Mouse (Mus musculus): ENCODE measurements around the gene Rad51c. TPM values are rescaled to one million over a fixed set of nuclear protein-coding genes. Genes with fewer than 3 reads are reported as not detected.
"Not testable (repeated sequence)": the region's sequence is repeated elsewhere in the genome, so short reads cannot be mapped to it uniquely, and the experiment has no call there.

Rad51c gene
- total and polyA plus RNA-seq, 2 experiments from 2014 or later: 2.6 to 4.0 TPM

DNA sequence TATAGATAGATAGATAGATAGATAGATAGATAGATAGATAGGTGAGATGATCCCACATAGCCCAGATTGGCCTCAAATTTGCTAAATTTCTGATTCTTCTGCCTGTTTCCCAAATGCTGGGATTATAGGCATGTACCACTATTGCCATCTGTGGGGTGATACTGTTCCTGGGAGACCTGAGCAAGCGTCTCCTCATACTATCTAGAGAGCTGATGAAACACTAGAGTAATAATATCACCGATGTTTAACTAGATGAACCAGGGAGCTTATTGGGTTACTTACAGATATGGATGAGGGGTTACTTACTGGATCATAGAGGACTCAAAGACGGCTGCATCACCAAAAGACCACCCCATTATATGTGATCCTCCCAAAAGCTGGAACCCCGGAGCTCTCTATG is 24.6 kb upstream of the Rad51c start:
- Histone ChIP-seq H3K9ac (no peak overlapping the region), H3K9me3 (ENCODE audit: low read length) (no peaks in the 10 kb centered on the region), H3K4me2 (ENCODE audit: low read depth) (no peak overlapping the region), H3K27ac (ENCODE audit: low read depth, low read length) (no peak overlapping the region), H3K27me3 (ENCODE audit: insufficient read depth, low read length) (no peaks in the 10 kb centered on the region), H3K36me3 (ENCODE audit: insufficient read depth) (no peaks in the 10 kb centered on the region), H3K4me1 (ENCODE audit: insufficient read depth) (no peaks in the 10 kb centered on the region), H3K4me3 (ENCODE audit: low read depth, low read length) (no peak overlapping the region)
- ATAC-seq (no peak), DNase-seq (no peak)
- WGBS: 80% methylated on average over 4 of the region's 4 CpGs
- TF ChIP-seq CTCF (IDR thresholded peaks at IDR 0.05; ENCODE audit: low read depth): no peak

DNA sequence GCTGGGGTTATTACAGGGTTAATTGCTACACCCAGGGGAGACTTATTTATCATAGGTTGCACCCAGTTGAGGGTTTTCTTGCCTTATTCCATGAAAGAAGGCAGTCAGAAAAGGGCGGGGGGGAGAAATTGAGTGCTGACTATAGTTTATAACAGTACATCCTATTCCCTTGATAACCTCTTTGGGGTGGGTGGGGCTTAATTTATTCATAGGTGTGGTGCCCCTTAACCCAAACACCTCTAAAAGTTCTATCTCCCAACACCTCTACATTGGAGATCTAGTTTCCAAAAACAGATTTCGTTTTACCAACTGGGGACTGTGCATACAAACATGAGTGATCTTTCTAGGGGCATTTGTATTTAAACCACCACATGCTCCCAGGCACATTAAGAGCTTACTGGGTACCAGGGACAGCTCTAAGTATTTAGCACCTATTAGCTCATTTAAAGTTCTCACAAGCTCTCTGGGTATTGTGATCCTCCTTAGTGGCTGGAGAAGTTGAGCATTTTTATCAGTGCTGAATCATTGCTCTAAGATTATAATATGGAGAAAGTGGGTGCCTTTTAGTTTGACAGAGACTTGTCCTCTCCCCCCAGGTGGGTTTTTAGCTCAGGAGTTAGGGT is 23.4 kb upstream of the Rad51c start:
- Histone ChIP-seq H3K9ac (no peak overlapping the region), H3K9me3 (ENCODE audit: low read length) (no peaks in the 10 kb centered on the region), H3K4me2 (ENCODE audit: low read depth) (no peak overlapping the region), H3K36me3 (ENCODE audit: insufficient read depth) (no peaks in the 10 kb centered on the region), H3K27ac (ENCODE audit: low read depth, low read length) (no peak overlapping the region), H3K4me3 (ENCODE audit: low read depth, low read length) (no peak overlapping the region), H3K27me3 (ENCODE audit: insufficient read depth, low read length) (no peaks in the 10 kb centered on the region), H3K4me1 (ENCODE audit: insufficient read depth) (no peaks in the 10 kb centered on the region)
- DNase-seq (no peak), ATAC-seq (no peak)
- WGBS: 72% methylated on average over 2 of the region's 2 CpGs
- no peak for TF ChIP-seq CTCF (IDR thresholded peaks at IDR 0.05; ENCODE audit: low read depth)

DNA sequence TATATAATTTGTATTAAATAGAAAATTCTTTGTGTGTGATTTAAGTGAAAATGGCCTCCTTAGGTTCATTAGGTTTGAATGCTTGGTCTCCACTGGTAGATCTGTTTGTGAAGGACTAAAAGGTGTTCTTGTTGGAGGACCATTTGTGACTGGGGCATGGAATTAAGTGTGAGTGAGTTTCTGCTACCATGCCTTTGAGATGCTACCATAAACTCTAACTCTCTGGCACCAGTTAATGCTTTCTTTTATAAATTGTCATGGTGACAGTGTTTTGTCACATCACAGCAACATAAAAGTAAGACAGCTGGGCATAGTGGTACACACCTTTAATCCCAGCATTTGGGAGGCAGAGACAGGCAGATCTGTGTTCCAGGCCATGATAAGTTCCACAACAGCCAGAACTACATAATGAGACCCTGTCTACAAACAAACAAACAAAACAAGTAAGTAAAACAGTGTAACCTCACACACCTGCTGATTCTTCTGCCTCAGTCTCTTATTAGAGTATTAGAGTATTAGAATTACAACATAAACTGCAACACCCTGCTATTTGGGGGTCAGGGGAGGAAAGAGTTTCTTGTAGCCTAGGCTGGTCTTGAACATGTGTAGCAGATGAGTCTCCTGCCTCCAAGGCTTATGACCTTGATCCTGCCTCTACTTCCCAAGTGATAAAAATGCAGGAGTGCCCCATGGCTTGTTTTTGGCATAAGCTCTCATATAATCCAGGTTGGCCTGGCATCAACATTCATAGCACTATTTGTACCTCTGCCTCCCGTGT is 22.7 kb upstream of the Rad51c start:
- no peak overlapping the region for H3K4me3 ChIP-seq (ENCODE audit: low read depth, low read length)
- no peaks in the 10 kb centered on the region for H3K27me3 ChIP-seq (ENCODE audit: insufficient read depth, low read length)
- peak overlapping the region; percentile 30; the same call in 1 of the 2 replicates for H3K27ac ChIP-seq (ENCODE audit: low read depth, low read length)
- ATAC-seq (no peak), DNase-seq (no peak)
- no peaks in the 10 kb centered on the region for H3K36me3 ChIP-seq (ENCODE audit: insufficient read depth)
- no peak for TF ChIP-seq CTCF (IDR thresholded peaks at IDR 0.05; ENCODE audit: low read depth)
- no peak overlapping the region for H3K9ac ChIP-seq
- H3K4me2 ChIP-seq (ENCODE audit: low read depth): no peak overlapping the region
- H3K4me1 ChIP-seq (ENCODE audit: insufficient read depth): no peaks in the 10 kb centered on the region
- 37% methylated on average over 1 of the region's 1 CpGs for WGBS
- no peaks in the 10 kb centered on the region for H3K9me3 ChIP-seq (ENCODE audit: low read length)

DNA sequence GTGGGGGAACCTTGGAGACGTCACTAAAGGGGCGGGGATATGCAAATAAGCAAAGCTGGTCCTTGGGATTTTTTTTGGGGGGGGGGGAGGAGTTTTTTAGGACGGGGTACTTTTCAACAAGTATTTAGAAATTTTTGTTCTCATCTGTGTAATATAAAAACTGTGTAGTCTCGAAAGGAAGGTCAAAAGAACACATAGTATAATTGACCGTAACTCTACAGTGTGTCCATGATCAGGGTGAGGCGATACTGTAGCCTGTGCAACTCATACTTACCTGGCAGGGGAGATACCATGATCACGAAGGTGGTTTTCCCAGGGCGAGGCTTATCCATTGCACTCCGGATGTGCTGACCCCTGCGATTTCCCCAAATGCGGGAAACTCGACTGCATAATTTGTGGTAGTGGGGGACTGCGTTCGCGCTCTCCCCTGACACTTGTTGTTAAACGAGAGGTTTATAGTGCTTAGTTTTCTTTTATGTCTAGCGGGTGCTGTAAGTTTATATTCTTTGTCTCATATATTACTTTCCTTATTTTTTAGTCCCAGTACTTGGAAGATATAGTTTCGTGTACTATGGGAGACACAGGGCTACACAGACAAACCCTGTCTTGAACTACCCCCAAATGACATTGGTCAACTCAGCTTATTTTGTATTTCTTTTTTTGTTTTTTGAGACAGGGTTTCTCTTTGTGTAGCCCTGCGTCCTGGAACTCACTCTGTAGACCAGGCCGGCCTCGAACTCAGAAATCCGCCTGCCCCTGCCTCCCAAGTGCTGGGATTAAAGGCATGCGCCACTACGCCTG is 21.9 kb upstream of the Rad51c start:
- Histone ChIP-seq H3K4me3 (ENCODE audit: low read depth, low read length) (peak overlapping the region; percentile 29), H3K4me2 (ENCODE audit: low read depth) (peak overlapping the region; percentile 40), H3K27ac (ENCODE audit: low read depth, low read length) (peak overlapping the region; percentile 66), H3K9ac (peak overlapping the region; percentile 29)
- H3K36me3 ChIP-seq (ENCODE audit: insufficient read depth); H3K4me1 ChIP-seq (ENCODE audit: insufficient read depth); H3K9me3 ChIP-seq (ENCODE audit: low read length); H3K27me3 ChIP-seq (ENCODE audit: insufficient read depth, low read length): not testable (repeated sequence)
- under 1% methylated on average over 23 of the region's 24 CpGs for WGBS
- ATAC-seq: peak; percentile 85
- DNase-seq: peak; percentile 94

DNA sequence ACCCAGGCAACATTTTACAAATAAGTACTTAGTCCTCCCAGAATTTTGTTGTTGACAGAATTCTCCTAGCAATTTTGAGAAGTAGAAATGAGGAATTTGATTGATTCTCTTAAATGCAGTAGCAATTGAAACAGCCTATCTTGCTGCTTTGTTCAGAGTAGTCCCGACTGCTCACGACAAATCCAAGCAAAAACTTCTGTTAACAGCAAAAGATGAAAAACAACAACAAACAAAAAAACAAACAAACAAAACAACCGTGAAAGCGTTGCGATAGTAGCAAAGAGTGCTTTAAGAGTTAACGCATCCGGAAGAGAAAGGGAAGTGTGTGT is 21.3 kb upstream of the Rad51c start:
- no peaks in the 10 kb centered on the region for H3K36me3 ChIP-seq (ENCODE audit: insufficient read depth)
- peak overlapping the region; percentile 40 for H3K4me2 ChIP-seq (ENCODE audit: low read depth)
- peak overlapping the region; percentile 66 for H3K27ac ChIP-seq (ENCODE audit: low read depth, low read length)
- peak overlapping the region; percentile 29 for H3K4me3 ChIP-seq (ENCODE audit: low read depth, low read length)
- no peaks in the 10 kb centered on the region for H3K27me3 ChIP-seq (ENCODE audit: insufficient read depth, low read length)
- ATAC-seq (no peak; the same call in 1 of the 2 replicates), DNase-seq (no peak)
- H3K9ac ChIP-seq: peak overlapping the region; percentile 29
- WGBS: under 1% methylated on average over 7 of the region's 7 CpGs
- TF ChIP-seq CTCF (IDR thresholded peaks at IDR 0.05; ENCODE audit: low read depth): no peak
- no peaks in the 10 kb centered on the region; the same call in 1 of the 2 replicates for H3K4me1 ChIP-seq (ENCODE audit: insufficient read depth)
- H3K9me3 ChIP-seq (ENCODE audit: low read length): no peaks in the 10 kb centered on the region

DNA sequence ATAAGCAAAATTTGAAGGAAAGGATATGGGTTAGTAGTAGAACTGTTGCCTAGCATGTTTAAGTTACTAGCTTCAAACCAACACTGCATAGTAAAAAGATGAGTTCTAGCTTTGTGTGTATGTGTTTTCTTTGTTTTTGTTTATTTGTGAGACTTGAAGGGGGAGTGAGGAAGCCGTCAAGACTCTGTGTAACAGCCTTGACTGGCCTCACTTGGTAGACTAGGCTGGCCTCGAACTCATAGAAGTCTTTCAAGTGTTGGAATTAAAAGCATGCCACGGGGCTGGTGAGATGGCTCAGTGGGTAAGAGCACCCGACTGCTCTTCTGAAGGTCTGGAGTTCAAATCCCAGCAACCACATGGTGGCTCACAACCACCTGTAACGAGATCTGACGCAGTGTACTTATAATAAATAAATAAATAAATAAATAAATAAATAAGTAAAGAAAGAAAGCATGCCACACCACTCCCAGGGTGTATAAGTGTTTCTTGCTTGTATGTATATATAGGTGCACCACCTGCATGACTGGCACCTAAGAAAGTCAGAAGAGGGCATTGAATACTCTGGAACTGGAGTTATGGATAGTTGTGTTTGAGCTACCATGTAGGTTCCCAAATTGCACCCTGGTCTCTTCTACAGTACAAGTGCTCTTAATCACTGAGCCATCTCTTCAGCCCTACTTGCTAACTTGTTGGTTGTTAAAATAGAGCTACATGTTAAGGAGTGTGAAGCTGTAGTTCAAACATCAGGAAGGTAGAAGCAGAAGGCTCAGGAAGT is 19.0 kb upstream of the Rad51c start:
- H3K4me2 ChIP-seq (ENCODE audit: low read depth): no peak overlapping the region
- ATAC-seq (no peak), DNase-seq (no peak)
- no peaks in the 10 kb centered on the region; the same call in 1 of the 2 replicates for H3K4me1 ChIP-seq (ENCODE audit: insufficient read depth)
- H3K9ac ChIP-seq: no peak overlapping the region
- H3K4me3 ChIP-seq (ENCODE audit: low read depth, low read length): no peak overlapping the region
- H3K27ac ChIP-seq (ENCODE audit: low read depth, low read length): peak overlapping the region; percentile 66
- TF ChIP-seq CTCF (IDR thresholded peaks at IDR 0.05; ENCODE audit: low read depth): no peak
- WGBS: 39% methylated on average over 6 of the region's 6 CpGs
- no peaks in the 10 kb centered on the region for H3K27me3 ChIP-seq (ENCODE audit: insufficient read depth, low read length)
- H3K9me3 ChIP-seq (ENCODE audit: low read length): no peaks in the 10 kb centered on the region
- no peaks in the 10 kb centered on the region for H3K36me3 ChIP-seq (ENCODE audit: insufficient read depth)
